Mouse (Mus musculus) B cell, adult 67 days (primary cell): ENCODE results near the gene Gimap1. TPM values are rescaled to one million over a fixed set of nuclear protein-coding genes. Genes with fewer than 3 reads are reported as not detected.

ENCODE experiments used
- total RNA-seq, 2 experiments: library from RNA; stranded (reverse); gene quantifications; 4 replicates each; pipeline ENCODE4 v1.2.4; 2023

Gimap1 gene
- total RNA-seq, result 100 to 1,000 TPM; 170 to 239 TPM

GRCm38 (mm10) chr6:48738961-48739779 lies at the start of gene Gimap1:
TSS of gene Gimap1 (plus strand) at chr6:48739054.

GRCm38 (mm10) chr6:48718455-48718854 lies 20.4 kb upstream of the Gimap1 start, which contains the start of the genes Gm28053 and Gimap7:
TSS of gene Gm28053 (plus strand) at chr6:48718607.
TSS of gene Gimap7 (plus strand) at chr6:48718621.

GRCm38 (mm10) chr6:48745959-48746889 lies 7.4 kb downstream of the Gimap1 start, which contains the start of gene Gimap5:
TSS of gene Gimap5 (plus strand) at chr6:48746197.

GRCm38 (mm10) chr6:48770696-48771095 lies 31.8 kb downstream of the Gimap1 start, which contains the start of gene Gimap3:
TSS of gene Gimap3 (minus strand) at chr6:48770851.

Other genes starting within 250 kb of the Gimap1 start
- under 1 TPM; 0.30 to 0.41 TPM for gene Atp6v0e2, start 201.4 kb upstream of the Gimap1 start, total RNA-seq
- gene Lrrc61, start 184.3 kb upstream of the Gimap1 start, total RNA-seq, result 10 to 100 TPM; 45.3 to 55.6 TPM
- not detected for gene Rarres2, start 166.3 kb upstream of the Gimap1 start, total RNA-seq
- gene Gm45021, start 149.4 kb upstream of the Gimap1 start, total RNA-seq, result not detected
- 1 to 10 TPM; 8.4 to 8.9 TPM for gene Repin1, start 145.2 kb upstream of the Gimap1 start, total RNA-seq
- gene Gm44965, start 145.1 kb upstream of the Gimap1 start, total RNA-seq, result not detected
- 1 to 10 TPM; 4.8 to 7.1 TPM for gene Zfp775, start 137.0 kb upstream of the Gimap1 start, total RNA-seq
- under 1 TPM; 0.35 to 0.42 TPM for gene AI854703, start 112.3 kb upstream of the Gimap1 start, total RNA-seq
- 100 to 1,000 TPM; 137 to 176 TPM for gene Gimap8, start 91.8 kb upstream of the Gimap1 start, total RNA-seq
- gene Gimap9, start 62.9 kb upstream of the Gimap1 start, total RNA-seq, result 10 to 100 TPM; 75.8 to 78.6 TPM
- gene Gimap4, start 54.5 kb upstream of the Gimap1 start, total RNA-seq, result 100 to 1,000 TPM; 146 to 200 TPM
- 1,000 to 10,000 TPM; 1,476 to 1,529 TPM for gene Gimap6, start 30.8 kb upstream of the Gimap1 start, total RNA-seq
- gene Gm28053, start 20.4 kb upstream of the Gimap1 start, total RNA-seq, result 10 to 100 TPM; 41.2 to 94.2 TPM
- gene Gimap7, start 20.4 kb upstream of the Gimap1 start, total RNA-seq, result 100 to 1,000 TPM; 119 to 135 TPM
- gene Gimap5, start 7.1 kb downstream of the Gimap1 start, total RNA-seq, result 100 to 1,000 TPM; 121 to 177 TPM
- 100 to 1,000 TPM; 216 to 241 TPM for gene Gimap3, start 31.8 kb downstream of the Gimap1 start, total RNA-seq
- 1 to 10 TPM in 1 of 2 experiments, under 1 TPM in 1; 0.71 to 1.7 TPM for gene Tmem176a, start 101.9 kb downstream of the Gimap1 start, total RNA-seq
- 1 to 10 TPM; 1.0 to 2.4 TPM for gene Tmem176b, start 102.4 kb downstream of the Gimap1 start, total RNA-seq
- gene Aoc1, start 133.8 kb downstream of the Gimap1 start, total RNA-seq, result not detected
- gene 1600015I10Rik, start 190.8 kb downstream of the Gimap1 start, total RNA-seq, result not detected
- gene Doxl2, start 235.9 kb downstream of the Gimap1 start, total RNA-seq, result not detected
- not detected for gene Svs1, start 247.8 kb downstream of the Gimap1 start, total RNA-seq